Mouse (Mus musculus): ENCODE results near the gene Mau2.
"Not testable (repeated sequence)": the region's sequence is repeated elsewhere in the genome, so short reads cannot be mapped to it uniquely, and the experiment has no call there.

Gene Mau2

GRCm38 (mm10) chr8:70042583-70043455 is at the start of gene Mau2, which contains the start of gene Sugp1:
Gene Mau2, minus strand, starts transcription at chr8:70042734.
Gene Sugp1, plus strand, starts transcription at chr8:70042813.
- peak; percentile 95 to 97 for DNase-seq (ENCODE audit: low spot score in 2 of 2)

GRCm38 (mm10) chr8:70089296-70089960 is 46.9 kb upstream of the Mau2 start:
- DNase-seq (ENCODE audit: low spot score in 2 of 2), result no peak

GRCm38 (mm10) chr8:70087836-70088650 is 45.5 kb upstream of the Mau2 start:
- no peak for DNase-seq (ENCODE audit: low spot score in 2 of 2)

- no peak for DNase-seq (ENCODE audit: low spot score in 2 of 2)
Observed at GRCm38 (mm10) chr8:70087237-70087636, 44.7 kb upstream of the Mau2 start.

- no peak for DNase-seq (ENCODE audit: low spot score in 2 of 2)
Observed at GRCm38 (mm10) chr8:70086151-70086550, 43.6 kb upstream of the Mau2 start.

GRCm38 (mm10) chr8:70084191-70085065 is 41.9 kb upstream of the Mau2 start:
- no peak for DNase-seq (ENCODE audit: low spot score in 2 of 2)

- DNase-seq (ENCODE audit: low spot score in 2 of 2), result no peak
Observed at GRCm38 (mm10) chr8:70083285-70083684, 40.8 kb upstream of the Mau2 start, which contains the start of gene Hapln4. Gene Hapln4, plus strand, starts transcription at chr8:70083457.

GRCm38 (mm10) chr8:70081976-70082375 is 39.4 kb upstream of the Mau2 start:
- DNase-seq (ENCODE audit: low spot score in 2 of 2), result no peak

- no peak for DNase-seq (ENCODE audit: low spot score in 2 of 2)
Observed at GRCm38 (mm10) chr8:70073682-70074081, 31.1 kb upstream of the Mau2 start.

- no peak for DNase-seq (ENCODE audit: low spot score in 2 of 2)
Observed at GRCm38 (mm10) chr8:70073120-70073519, 30.6 kb upstream of the Mau2 start.

- peak in 1 of 2 experiments; percentile 38 for DNase-seq (ENCODE audit: low spot score in 2 of 2)
Observed at GRCm38 (mm10) chr8:70072441-70073069, 30.0 kb upstream of the Mau2 start, which contains the start of gene Tm6sf2. Gene Tm6sf2, plus strand, starts transcription at chr8:70072924.

- DNase-seq (ENCODE audit: low spot score in 2 of 2), result no peak
Observed at GRCm38 (mm10) chr8:70071836-70072440, 29.4 kb upstream of the Mau2 start.

- no peak for DNase-seq (ENCODE audit: low spot score in 2 of 2)
Observed at GRCm38 (mm10) chr8:70057721-70058120, 15.2 kb upstream of the Mau2 start.

- DNase-seq (ENCODE audit: low spot score in 2 of 2), result not testable (repeated sequence)
Observed at GRCm38 (mm10) chr8:70050434-70050833, 7.9 kb upstream of the Mau2 start.

- DNase-seq (ENCODE audit: low spot score in 2 of 2), result no peak
Observed at GRCm38 (mm10) chr8:70049662-70050061, 7.1 kb upstream of the Mau2 start.

- no peak for DNase-seq (ENCODE audit: low spot score in 2 of 2)
Observed at GRCm38 (mm10) chr8:70043996-70044395, 1.5 kb upstream of the Mau2 start.

- peak in 1 of 2 experiments; percentile 45 for DNase-seq (ENCODE audit: low spot score in 2 of 2)
Observed at GRCm38 (mm10) chr8:70041885-70042546, 518 bp downstream of the Mau2 start.

GRCm38 (mm10) chr8:70037994-70038393 is 4.5 kb downstream of the Mau2 start:
- DNase-seq (ENCODE audit: low spot score in 2 of 2), result no peak

- no peak for DNase-seq (ENCODE audit: low spot score in 2 of 2)
Observed at GRCm38 (mm10) chr8:70030255-70030654, 12.3 kb downstream of the Mau2 start.
